Mouse (Mus musculus) stomach, embryonic 14.5 days (tissue): ENCODE measurements at regions not wholly inside any gene's neighbourhood (a gene's known extent, or its start where the extent isn't known, plus 50 kb on each side); places are given as distances from the start of the nearest gene placed in this dataset.

Source experiments
- ATAC-seq: fragments of 200-750 bp; cut with Nextera tagmentation; 2 replicates; pipeline ENCODE4 v1.8.0; 2017; ENCODE audit warnings: low read depth, moderate TSS enrichment; ENCODE audit not compliant: insufficient number of reproducible peaks, insufficient read depth, low FRiP score
- H3K27ac ChIP-seq: fragments of 300-500 bp; sonication (generic); 2 replicates; pipeline ENCODE4 v1.5.1; 2014; ENCODE audit warnings: mild to moderate bottlenecking, low read length, moderate library complexity, mixed read lengths
- H3K27me3 ChIP-seq: fragments of 300-500 bp; sonication (generic); 2 replicates; pipeline ENCODE4 v1.6.1; 2014; ENCODE audit warnings: low read length, control low read depth, mixed read lengths; ENCODE audit not compliant: control insufficient read depth, insufficient read depth
- H3K36me3 ChIP-seq: fragments of 300-500 bp; sonication (generic); 2 replicates; pipeline ENCODE4 v1.6.1; 2014; ENCODE audit warnings: mild to moderate bottlenecking, control low read depth, low read length, moderate library complexity, mixed read lengths; ENCODE audit not compliant: control insufficient read depth, insufficient read depth
- H3K4me1 ChIP-seq: fragments of 300-500 bp; sonication (generic); 2 replicates; pipeline ENCODE4 v1.6.1; 2014; ENCODE audit warnings: low read length, control low read depth, mixed read lengths; ENCODE audit not compliant: control insufficient read depth, insufficient read depth
- H3K4me2 ChIP-seq: fragments of 300-500 bp; sonication (generic); replicated peaks from 2 replicates; pipeline ENCODE4 v1.6.1; 2014; ENCODE audit warnings: low read depth, low read length, control low read depth
- H3K4me3 ChIP-seq: fragments of 300-500 bp; sonication (generic); 2 replicates; pipeline ENCODE4 v1.5.1; 2014; ENCODE audit warnings: low read depth, low read length, control low read depth
- H3K9ac ChIP-seq: fragments of 300-500 bp; sonication (generic); replicated peaks from 2 replicates; pipeline ENCODE4 v1.6.1; 2014; ENCODE audit warnings: low read depth, mild to moderate bottlenecking, control low read depth, low read length, moderate library complexity, mixed read lengths
- H3K9me3 ChIP-seq: fragments of 300-500 bp; sonication (generic); 2 replicates; pipeline ENCODE4 v1.6.1; 2016; ENCODE audit warnings: low read depth, low read length, control low read depth; ENCODE audit not compliant: control insufficient read depth
- WGBS: fragments of 180-500 bp; shearing (Covaris S2); extraction: QIAGEN DNeasy Blood & Tissue Kit; methylation state at CpG from one replicate; pipeline ENCODE4 v1.1.7; 2014; 5-methylcytosine and 5-hydroxymethylcytosine counted together

- H3K4me1 ChIP-seq, result no peaks in the 10 kb centered on the region
- no peak for ATAC-seq
- H3K4me3 ChIP-seq, result no peak overlapping the region
- H3K4me2 ChIP-seq, result no peak overlapping the region
- H3K27me3 ChIP-seq, result no peaks in the 10 kb centered on the region
- no peaks in the 10 kb centered on the region for H3K9me3 ChIP-seq
- H3K36me3 ChIP-seq, result no peaks in the 10 kb centered on the region
- no peak overlapping the region for H3K9ac ChIP-seq
- H3K27ac ChIP-seq, result no peak overlapping the region
- 52% methylated on average over 3 of the region's 3 CpGs for WGBS
Measured at GRCm38 (mm10) chr13:103392581-103392980, 58.3 kb upstream of the Mast4 start.

- Histone ChIP-seq H3K27ac (no peak overlapping the region), H3K27me3 (no peaks in the 10 kb centered on the region), H3K4me3 (no peak overlapping the region), H3K9ac (no peak overlapping the region), H3K4me2 (no peak overlapping the region), H3K9me3 (no peaks in the 10 kb centered on the region), H3K36me3 (no peaks in the 10 kb centered on the region), H3K4me1 (no peaks in the 10 kb centered on the region)
- ATAC-seq, result no peak
- 79% methylated on average over 4 of the region's 4 CpGs for WGBS
Measured at GRCm38 (mm10) chr13:103391396-103391795, 57.1 kb upstream of the Mast4 start.

GRCm38 (mm10) chr13:103390991-103391390 is 56.7 kb upstream of the Mast4 start:
- H3K27ac ChIP-seq, result no peak overlapping the region
- ATAC-seq, result no peak
- no peaks in the 10 kb centered on the region for H3K9me3 ChIP-seq
- no peaks in the 10 kb centered on the region for H3K36me3 ChIP-seq
- H3K4me2 ChIP-seq, result no peak overlapping the region
- 85% methylated on average over 3 of the region's 3 CpGs for WGBS
- no peaks in the 10 kb centered on the region for H3K27me3 ChIP-seq
- H3K4me3 ChIP-seq, result no peak overlapping the region
- no peaks in the 10 kb centered on the region for H3K4me1 ChIP-seq
- H3K9ac ChIP-seq, result no peak overlapping the region

- no peaks in the 10 kb centered on the region for H3K36me3 ChIP-seq
- H3K4me2 ChIP-seq, result no peak overlapping the region
- H3K9ac ChIP-seq, result no peak overlapping the region
- H3K4me3 ChIP-seq, result no peak overlapping the region
- no peak for ATAC-seq
- WGBS, result 86% methylated on average over 5 of the region's 5 CpGs
- H3K27ac ChIP-seq, result no peak overlapping the region
- no peaks in the 10 kb centered on the region for H3K9me3 ChIP-seq
- H3K27me3 ChIP-seq, result no peaks in the 10 kb centered on the region
- no peaks in the 10 kb centered on the region for H3K4me1 ChIP-seq
Measured at GRCm38 (mm10) chr13:103386948-103387347, 52.7 kb upstream of the Mast4 start.
